Mouse (Mus musculus) CH12F3 (cell line): ENCODE results near the gene Cdk14.

Experiments used
- in situ Hi-C: fragments of 300-500 bp; cut with MboI; formaldehyde crosslinking; loops from 2 replicates; pipeline ENCODE4 v1.14.3; 2020; ENCODE audit warnings: low sequenced_read_pairs

Gene Cdk14

GRCm38 (mm10) chr5:5322699-5323098, 97.4 kb downstream of the Cdk14 start:
- in situ Hi-C loops, result no loop called here

- in situ Hi-C loops, result no loop called here
These were observed 99.5 kb downstream of the Cdk14 start for GRCm38 (mm10) chr5:5320506-5321181.

- in situ Hi-C loops, result no loop called here
These were observed 100.1 kb downstream of the Cdk14 start for GRCm38 (mm10) chr5:5319824-5320505.

GRCm38 (mm10) chr5:5314270-5314669, 105.8 kb downstream of the Cdk14 start:
- in situ Hi-C loops, result no loop called here

- in situ Hi-C loops, result no loop called here
These were observed 106.8 kb downstream of the Cdk14 start for GRCm38 (mm10) chr5:5313195-5313760.

GRCm38 (mm10) chr5:5305286-5305685, 114.8 kb downstream of the Cdk14 start:
- in situ Hi-C loops, result no loop called here

GRCm38 (mm10) chr5:5303102-5303670, 116.9 kb downstream of the Cdk14 start:
- in situ Hi-C loops, result no loop called here

- in situ Hi-C loops, result no loop called here
These were observed 118.5 kb downstream of the Cdk14 start for GRCm38 (mm10) chr5:5301571-5302079.

GRCm38 (mm10) chr5:5300998-5301397, 119.1 kb downstream of the Cdk14 start:
- in situ Hi-C loops, result no loop called here

- in situ Hi-C loops, result no loop called here
These were observed 119.8 kb downstream of the Cdk14 start for GRCm38 (mm10) chr5:5300290-5300689.

- in situ Hi-C loops, result no loop called here
These were observed 122.9 kb downstream of the Cdk14 start for GRCm38 (mm10) chr5:5297222-5297621.

- in situ Hi-C loops, result no loop called here
These were observed 123.3 kb downstream of the Cdk14 start for GRCm38 (mm10) chr5:5296773-5297172.

- in situ Hi-C loops, result no loop called here
These were observed 127.1 kb downstream of the Cdk14 start for GRCm38 (mm10) chr5:5292830-5293542.

GRCm38 (mm10) chr5:5291321-5291991, 128.7 kb downstream of the Cdk14 start:
- in situ Hi-C loops, result no loop called here

GRCm38 (mm10) chr5:5290714-5291113, 129.4 kb downstream of the Cdk14 start:
- in situ Hi-C loops, result no loop called here

- in situ Hi-C loops, result no loop called here
These were observed 134.2 kb downstream of the Cdk14 start for GRCm38 (mm10) chr5:5285876-5286275.

GRCm38 (mm10) chr5:5284531-5284930, 135.6 kb downstream of the Cdk14 start:
- in situ Hi-C loops, result no loop called here

GRCm38 (mm10) chr5:5283756-5284430, 136.2 kb downstream of the Cdk14 start:
- in situ Hi-C loops, result no loop called here

- in situ Hi-C loops, result no loop called here
These were observed 137.7 kb downstream of the Cdk14 start for GRCm38 (mm10) chr5:5282425-5282824.

GRCm38 (mm10) chr5:5275321-5275720, 144.8 kb downstream of the Cdk14 start:
- in situ Hi-C loops, result no loop called here
